Mouse (Mus musculus) ES-Bruce4 (cell line): ENCODE measurements around the gene Sap18b.

Experiments used
- CTCF ChIP-seq: IDR thresholded peaks from one replicate; pipeline ENCODE4 v1.8.1; 2011; ENCODE audit warnings: low read depth, low read length
- POLR2A ChIP-seq: IDR thresholded peaks from one replicate; pipeline ENCODE4 v1.8.1; 2011; ENCODE audit warnings: low read length; ENCODE audit not compliant: insufficient read depth

- no peak for TF ChIP-seq CTCF
- TF ChIP-seq POLR2A: no peak
These were observed 9.0 kb upstream of the Sap18b start for GRCm38 (mm10) chr8:95816044-95816708.
